Mouse (Mus musculus): Measurements from ENCODE around the gene Usp54. TPM values are rescaled to one million over a fixed set of nuclear protein-coding genes. Genes with fewer than 3 reads are reported as not detected.
A peak's percentile ranks its signal among the peaks of the same experiment; 100 is the strongest.

Gene Usp54
- polyA plus RNA-seq, 1 experiment, result 1.5 TPM

- Histone ChIP-seq H3K4me1 (ENCODE audit: control insufficient read depth, insufficient read depth, insufficient read length, low read length) (no peaks in the 10 kb centered on the region), H3K4me3 (ENCODE audit: insufficient read depth, low read depth, low read length) (peak overlapping the region; percentile 99), H3K27ac (replicated peaks; ENCODE audit: low read depth, low read length) (peak overlapping the region; percentile 85)
These were observed 95.1 kb downstream of the Usp54 start for GRCm38 (mm10) chr14:20545529-20546331.

GRCm38 (mm10) chr14:20544467-20545411 lies 96.1 kb downstream of the Usp54 start:
- Histone ChIP-seq H3K4me3 (ENCODE audit: insufficient read depth, low read depth, low read length) (peak overlapping the region; percentile 40), H3K27ac (replicated peaks; ENCODE audit: low read depth, low read length) (no peak overlapping the region), H3K4me1 (ENCODE audit: control insufficient read depth, insufficient read depth, insufficient read length, low read length) (no peaks in the 10 kb centered on the region)

GRCm38 (mm10) chr14:20529643-20530042 lies 111.2 kb downstream of the Usp54 start:
- no peak overlapping the region for H3K27ac ChIP-seq (replicated peaks; ENCODE audit: low read depth, low read length)
- no peaks in the 10 kb centered on the region for H3K4me1 ChIP-seq (ENCODE audit: control insufficient read depth, insufficient read depth, insufficient read length, low read length)
- H3K4me3 ChIP-seq (ENCODE audit: insufficient read depth, low read depth, low read length), result no peak overlapping the region

- no peaks in the 10 kb centered on the region; the same call in 1 of the 2 replicates for H3K4me1 ChIP-seq (ENCODE audit: control insufficient read depth, insufficient read depth, insufficient read length, low read length)
- H3K4me3 ChIP-seq (ENCODE audit: insufficient read depth, low read depth, low read length), result no peak overlapping the region
- no peak overlapping the region for H3K27ac ChIP-seq (replicated peaks; ENCODE audit: low read depth, low read length)
These were observed 120.7 kb downstream of the Usp54 start for GRCm38 (mm10) chr14:20520179-20520578.

GRCm38 (mm10) chr14:20508424-20508823 lies 132.4 kb downstream of the Usp54 start:
- Histone ChIP-seq H3K4me3 (ENCODE audit: insufficient read depth, low read depth, low read length) (no peak overlapping the region), H3K27ac (replicated peaks; ENCODE audit: low read depth, low read length) (no peak overlapping the region), H3K4me1 (ENCODE audit: control insufficient read depth, insufficient read depth, insufficient read length, low read length) (no peaks in the 10 kb centered on the region)

DNA sequence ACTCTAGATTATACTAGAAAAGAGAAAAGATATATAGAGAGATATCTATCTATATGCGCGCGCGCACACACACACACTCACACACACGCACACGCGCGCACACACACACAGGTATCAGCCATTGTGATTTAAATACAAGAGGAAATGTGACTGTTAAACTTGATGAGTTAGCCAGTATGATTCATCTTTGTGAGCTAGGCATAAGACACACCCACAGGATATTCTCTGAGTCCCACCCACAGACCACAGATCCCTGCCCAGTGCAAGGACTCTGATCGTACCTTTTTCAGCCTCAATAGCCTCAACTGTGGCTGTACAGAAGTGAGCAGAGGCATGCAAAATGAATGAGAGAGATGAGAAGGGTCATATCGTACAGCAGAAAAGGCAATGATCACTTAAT lies 137.9 kb downstream of the Usp54 start:
- H3K27ac ChIP-seq (replicated peaks; ENCODE audit: low read depth, low read length), result no peak overlapping the region
- H3K4me3 ChIP-seq (ENCODE audit: insufficient read depth, low read depth, low read length), result no peak overlapping the region
- no peaks in the 10 kb centered on the region for H3K4me1 ChIP-seq (ENCODE audit: control insufficient read depth, insufficient read depth, insufficient read length, low read length)

DNA sequence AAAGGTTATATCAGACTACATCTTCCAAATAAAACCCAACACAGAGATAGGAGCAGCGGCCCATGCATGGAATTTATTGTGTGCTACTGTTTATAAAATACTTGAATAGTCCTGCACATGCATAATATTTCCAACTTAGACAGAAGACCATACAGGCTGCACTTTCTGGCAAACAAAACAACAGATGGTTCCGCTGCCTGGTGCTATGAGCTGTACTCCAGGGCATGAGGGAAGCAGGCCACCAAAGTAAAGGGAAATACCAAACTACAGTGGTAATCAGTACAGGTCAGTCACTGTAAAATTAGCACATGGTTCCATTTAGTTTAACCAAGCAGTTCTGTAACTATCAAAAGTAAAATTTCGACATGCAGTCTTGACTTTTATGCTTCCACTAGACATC lies 140.9 kb downstream of the Usp54 start:
- H3K27ac ChIP-seq (replicated peaks; ENCODE audit: low read depth, low read length), result no peak overlapping the region
- H3K4me3 ChIP-seq (ENCODE audit: insufficient read depth, low read depth, low read length), result no peak overlapping the region
- H3K4me1 ChIP-seq (ENCODE audit: control insufficient read depth, insufficient read depth, insufficient read length, low read length), result no peaks in the 10 kb centered on the region

Other genes starting within 250 kb of the Usp54 start
- 161 and 166 TPM in 2 replicates for gene Mrps16, start 247.4 kb downstream of the Usp54 start, polyA plus RNA-seq (2012; ENCODE audit: insufficient read depth, insufficient read length, missing spikeins)
- not detected in 2 replicates for gene Cfap70, start 188.8 kb downstream of the Usp54 start, polyA plus RNA-seq (2012; ENCODE audit: insufficient read depth, insufficient read length, missing spikeins)
- gene Anxa7, start 160.9 kb downstream of the Usp54 start, polyA plus RNA-seq (2012; ENCODE audit: insufficient read depth, insufficient read length, missing spikeins), result 77.1 and 98.1 TPM in 2 replicates
- gene Mss51, start 144.2 kb downstream of the Usp54 start, polyA plus RNA-seq (2012; ENCODE audit: insufficient read depth, insufficient read length, missing spikeins), result not detected in 2 replicates
- 53.9 and 58.3 TPM in 2 replicates for gene Ppp3cb, start 94.5 kb downstream of the Usp54 start, polyA plus RNA-seq (2012; ENCODE audit: insufficient read depth, insufficient read length, missing spikeins)
- gene Myoz1, start 15.5 kb upstream of the Usp54 start, polyA plus RNA-seq (2012; ENCODE audit: insufficient read depth, insufficient read length, missing spikeins), result 27.3 and 47.5 TPM in 2 replicates
- gene Synpo2l, start 27.3 kb upstream of the Usp54 start, polyA plus RNA-seq (2012; ENCODE audit: insufficient read depth, insufficient read length, missing spikeins), result 0.63 and 1.8 TPM in 2 replicates
- 27.2 and 38.4 TPM in 2 replicates for gene Sec24c, start 33.2 kb upstream of the Usp54 start, polyA plus RNA-seq (2012; ENCODE audit: insufficient read depth, insufficient read length, missing spikeins)
- gene Fut11, start 53.9 kb upstream of the Usp54 start, polyA plus RNA-seq (2012; ENCODE audit: insufficient read depth, insufficient read length, missing spikeins), result 1.6 and 3.3 TPM in 2 replicates
- 233 and 294 TPM in 2 replicates for gene Chchd1, start 61.9 kb upstream of the Usp54 start, polyA plus RNA-seq (2012; ENCODE audit: insufficient read depth, insufficient read length, missing spikeins)
- gene Zswim8, start 66.5 kb upstream of the Usp54 start, polyA plus RNA-seq (2012; ENCODE audit: insufficient read depth, insufficient read length, missing spikeins), result 22.1 and 28.2 TPM in 2 replicates
- gene Ndst2, start 93.5 kb upstream of the Usp54 start, polyA plus RNA-seq (2012; ENCODE audit: insufficient read depth, insufficient read length, missing spikeins), result 3.9 and 4.8 TPM in 2 replicates
- gene Camk2g, start 153.0 kb upstream of the Usp54 start, polyA plus RNA-seq (2012; ENCODE audit: insufficient read depth, insufficient read length, missing spikeins), result 9.3 and 12.8 TPM in 2 replicates
- gene Plau, start 195.6 kb upstream of the Usp54 start, polyA plus RNA-seq (2012; ENCODE audit: insufficient read depth, insufficient read length, missing spikeins), result 9.6 and 11.6 TPM in 2 replicates

Measured in brown adipose tissue, adult 24 weeks (tissue).